Mouse (Mus musculus): ENCODE results near the gene Cish. TPM values are rescaled to one million over a fixed set of nuclear protein-coding genes. Genes with fewer than 3 reads are reported as not detected.
A peak's percentile ranks its signal among the peaks of the same experiment; 100 is the strongest.

Cish gene
- total and polyA plus RNA-seq, 3 experiments, result 10.0 to 24.5 TPM; not detected in 1

DNA sequence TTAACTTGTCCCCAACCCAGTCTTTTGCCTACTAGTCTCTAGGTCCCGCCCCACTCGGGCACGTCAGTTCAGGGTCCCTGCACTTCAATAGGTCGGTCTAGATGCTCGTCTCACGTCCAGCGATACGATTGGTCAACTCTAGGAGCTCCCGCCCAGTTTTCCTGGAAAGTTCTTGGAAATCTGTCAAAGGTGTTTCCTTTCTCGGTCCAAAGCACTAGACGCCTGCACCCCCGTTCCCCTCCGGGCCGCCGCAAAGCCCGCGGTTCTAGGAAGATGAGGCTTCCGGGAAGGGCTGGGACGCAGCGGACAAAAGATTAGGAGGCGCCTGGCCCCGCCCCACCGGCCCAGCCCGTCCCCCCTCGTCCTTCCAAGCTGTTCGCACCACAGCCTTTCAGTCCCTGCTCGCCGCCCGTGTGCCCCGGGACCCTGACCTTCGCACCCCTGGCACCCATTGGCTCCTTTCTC, 707 bp downstream of the Cish start (continued):
- no peak for TF ChIP-seq MAFK (IDR thresholded peaks at IDR 0.05; ENCODE audit: borderline replicate concordance, low read depth, low read length)
- 0 out of 2 replicates have a peak, but pooled peaks have one; percentile 55 for TF ChIP-seq MAZ (IDR thresholded peaks at IDR 0.05; ENCODE audit: low read depth, low read length)
- no peak for TF ChIP-seq CTCF (IDR thresholded peaks at IDR 0.05 in 2 of 3, conservative IDR thresholded peaks at IDR 0.05 in 1 of 3; ENCODE audit: control insufficient read depth in 1 of 3, insufficient read depth in 1 of 3, low read depth in 2 of 3, low read length in 3 of 3, poor library complexity in 1 of 3, severe bottlenecking in 1 of 3)
- TF ChIP-seq GATA1 (IDR thresholded peaks at IDR 0.05; ENCODE audit: low read depth, low read length), result no peak
- peak; percentile 99 for TF ChIP-seq UBTF (IDR thresholded peaks at IDR 0.05; ENCODE audit: borderline replicate concordance, insufficient read depth, low read depth, low read length)
- no peak for TF ChIP-seq ETS1 (IDR thresholded peaks at IDR 0.05; ENCODE audit: low read depth, low read length)
- no peak for TF ChIP-seq GABPA (IDR thresholded peaks at IDR 0.05; ENCODE audit: low read depth, low read length)
- no peak; the same call in 1 of the 2 replicates for TF ChIP-seq MXI1 (IDR thresholded peaks at IDR 0.05; ENCODE audit: low read depth, low read length)
- 0 out of 2 replicates have a peak, but pooled peaks have one; percentile 15 for TF ChIP-seq TCF12 (IDR thresholded peaks at IDR 0.05; ENCODE audit: low read depth, low read length)
- TF ChIP-seq MEF2A (IDR thresholded peaks at IDR 0.05; ENCODE audit: extremely low read depth, insufficient replicate concordance, low read depth, low read length, poor library complexity, severe bottlenecking), result no peak
- no peak for TF ChIP-seq ZC3H11A (IDR thresholded peaks at IDR 0.05; ENCODE audit: low read depth, low read length)
- TF ChIP-seq USF1 (IDR thresholded peaks at IDR 0.05; ENCODE audit: low read depth, low read length), result no peak

DNA sequence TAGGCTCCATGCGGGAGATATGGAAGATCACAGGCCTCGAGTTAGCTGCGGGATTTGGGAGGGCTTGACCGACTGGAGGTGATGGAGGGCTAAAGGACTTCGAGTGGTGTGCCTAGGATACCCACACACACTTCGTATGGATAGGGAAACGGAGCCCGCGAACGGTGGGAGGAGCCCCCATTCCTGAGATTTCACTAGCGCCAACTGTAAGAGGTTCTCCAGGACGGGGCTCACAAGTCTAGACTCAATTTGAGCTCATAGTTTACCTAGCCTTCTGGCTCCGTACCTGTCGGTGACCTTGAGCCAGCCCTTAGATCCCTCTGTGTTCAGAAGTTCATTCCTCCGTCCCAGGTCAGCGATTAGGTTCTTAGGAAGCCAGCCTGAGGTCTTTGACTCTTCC, 1.2 kb downstream of the Cish start:
- Histone ChIP-seq H3K9me3 (replicated peaks; ENCODE audit: insufficient read depth, low read length) (no peaks in the 10 kb centered on the region), H3K4me3 (ENCODE audit: control insufficient read depth in 1 of 2, insufficient read depth in 1 of 2, low read depth in 2 of 2, low read length in 2 of 2) (peak overlapping the region; percentile 56 to 96), H3K79me2 (ENCODE audit: control insufficient read depth, insufficient read depth, low read length, poor library complexity) (peaks cover 31% of the 10 kb centered on the region), H3K36me3 (ENCODE audit: control insufficient read depth in 1 of 2, insufficient read depth in 2 of 2, low read length in 2 of 2) (peaks cover 0 to 21% of the 10 kb centered on the region in 2 experiments; a peak in 2 of 4 replicates), H3K27me3 (ENCODE audit: control insufficient read depth in 1 of 2, insufficient read depth in 2 of 2, low read length in 2 of 2) (no peaks in the 10 kb centered on the region), H3K4me1 (ENCODE audit: control insufficient read depth in 1 of 2, insufficient read depth in 2 of 2, low read length in 2 of 2) (peaks cover 2 to 28% of the 10 kb centered on the region in 2 experiments; a peak in 3 of 4 replicates), H3K27ac (ENCODE audit: control insufficient read depth, low read depth, low read length) (peak overlapping the region; percentile 91), H3K9ac (ENCODE audit: control insufficient read depth, low read depth, low read length, poor library complexity, severe bottlenecking) (peak overlapping the region; percentile 97)
- no peak for DNase-seq (ENCODE audit: low read depth, low spot score)
- TF ChIP-seq MAZ (IDR thresholded peaks at IDR 0.05; ENCODE audit: low read depth, low read length) (no peak), SIN3A (IDR thresholded peaks at IDR 0.05; ENCODE audit: low read length) (peak; percentile 7; the same call in 1 of the 2 replicates)

DNA sequence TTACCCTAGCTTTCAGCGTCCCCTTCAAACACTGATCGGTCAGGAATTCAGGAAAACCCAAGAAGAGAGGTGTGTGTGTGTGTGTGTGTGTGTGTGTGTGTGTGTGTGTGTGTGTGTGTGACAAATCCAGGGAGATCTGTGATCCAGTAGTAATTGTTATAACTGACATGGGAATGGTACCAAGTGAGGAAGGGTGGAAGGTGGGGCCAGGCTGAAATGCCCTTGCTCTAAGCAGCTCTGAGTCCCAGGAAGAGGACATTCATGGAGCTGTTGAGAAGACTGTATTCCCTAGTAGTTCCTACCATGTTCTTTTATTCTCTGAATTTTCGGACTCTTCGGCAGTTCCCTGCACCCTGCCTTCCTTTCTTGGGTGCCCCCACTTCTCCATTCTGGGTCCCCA, 1.8 kb downstream of the Cish start:
- H3K27ac ChIP-seq (ENCODE audit: control insufficient read depth, low read depth, low read length), result peak overlapping the region; percentile 91
- peaks cover 31% of the 10 kb centered on the region for H3K79me2 ChIP-seq (ENCODE audit: control insufficient read depth, insufficient read depth, low read length, poor library complexity)
- TF ChIP-seq POLR2A (IDR thresholded peaks at IDR 0.05; ENCODE audit: control insufficient read depth in 1 of 2, insufficient read depth in 1 of 2, low read depth in 1 of 2, low read length in 2 of 2, poor library complexity in 1 of 2), result 0 out of 4 replicates have a peak, but pooled peaks of 1 of the 2 experiments have one; percentile 26
- no peak for TF ChIP-seq CHD2 (IDR thresholded peaks at IDR 0.05; ENCODE audit: low read length)
- no peak for TF ChIP-seq ETS1 (IDR thresholded peaks at IDR 0.05; ENCODE audit: low read depth, low read length)
- TF ChIP-seq ZC3H11A (IDR thresholded peaks at IDR 0.05; ENCODE audit: low read depth, low read length), result no peak
- TF ChIP-seq MYB (IDR thresholded peaks at IDR 0.05; ENCODE audit: low read depth, low read length), result no peak
- H3K4me1 ChIP-seq (ENCODE audit: control insufficient read depth in 1 of 2, insufficient read depth in 2 of 2, low read length in 2 of 2), result peaks cover 2 to 28% of the 10 kb centered on the region in 2 experiments; a peak in 3 of 4 replicates
- H3K4me3 ChIP-seq (ENCODE audit: control insufficient read depth in 1 of 2, insufficient read depth in 1 of 2, low read depth in 2 of 2, low read length in 2 of 2), result peak overlapping the region; percentile 56 to 96
- DNase-seq (ENCODE audit: low read depth, low spot score), result no peak
- H3K27me3 ChIP-seq (ENCODE audit: control insufficient read depth in 1 of 2, insufficient read depth in 2 of 2, low read length in 2 of 2), result no peaks in the 10 kb centered on the region
- peaks cover 0 to 21% of the 10 kb centered on the region in 2 experiments; a peak in 2 of 4 replicates for H3K36me3 ChIP-seq (ENCODE audit: control insufficient read depth in 1 of 2, insufficient read depth in 2 of 2, low read length in 2 of 2)
- peak overlapping the region; percentile 97 for H3K9ac ChIP-seq (ENCODE audit: control insufficient read depth, low read depth, low read length, poor library complexity, severe bottlenecking)
- no peaks in the 10 kb centered on the region for H3K9me3 ChIP-seq (replicated peaks; ENCODE audit: insufficient read depth, low read length)
